Mouse (Mus musculus) thymus, adult 2 months (tissue): Measurements from ENCODE around the gene Ptx4.

Source experiments
- CTCF ChIP-seq: fragments of 200-500 bp; IDR thresholded peaks from 2 replicates; pipeline ENCODE4 v1.5.1; 2012; ENCODE audit warnings: mild to moderate bottlenecking, control low read depth, low read length, moderate library complexity, borderline replicate concordance; ENCODE audit not compliant: control insufficient read depth, poor library complexity, insufficient read depth; ENCODE audit errors: extremely low read depth
- POLR2A ChIP-seq: fragments of 200-500 bp; IDR thresholded peaks from 2 replicates; pipeline ENCODE4 v1.6.1; 2012; ENCODE audit warnings: mild to moderate bottlenecking, low read length, control low read depth, moderate library complexity; ENCODE audit not compliant: control insufficient read depth, poor library complexity, insufficient read depth; ENCODE audit errors: extremely low read depth

GRCm38 (mm10) chr17:25111220-25111619 lies 9.3 kb upstream of the Ptx4 start:
- TF ChIP-seq CTCF (no peak), POLR2A (no peak)
